Mouse (Mus musculus) erythroid progenitor cell, adult 5-6 weeks (primary cell): ENCODE data around the gene Hsd3b7. TPM values are rescaled to one million over a fixed set of nuclear protein-coding genes. Genes with fewer than 3 reads are reported as not detected.

Experiments
- ATAC-seq: replicated peaks from 2 replicates; pipeline ENCODE4 v1.8.0; 2016; ENCODE audit warnings: moderate number of reproducible peaks, mild to moderate bottlenecking, moderate TSS enrichment, inconsistent platforms; ENCODE audit not compliant: poor library complexity, low FRiP score, severe bottlenecking
- total RNA-seq, 2 experiments: library from RNA; stranded (forward) in 1 of 2; stranded (reverse) in 1 of 2; fragments of 150-400 nt in 1 of 2; fragments of 186-747, 209-891 nt in 1 of 2; gene quantifications; 2 replicates each; pipeline versions ENCODE4 v1.2.3 to v1.2.4; 2015 to 2017; ENCODE audit warnings: low replicate concordance in 2 of 2

Hsd3b7 gene
- total RNA-seq (2015; ENCODE audit: low replicate concordance) (5.8 TPM in 1 of 2 replicates, not detected in the other), total RNA-seq (2017; ENCODE audit: low replicate concordance) (2.6 and 3.5 TPM in 2 replicates)

DNA sequence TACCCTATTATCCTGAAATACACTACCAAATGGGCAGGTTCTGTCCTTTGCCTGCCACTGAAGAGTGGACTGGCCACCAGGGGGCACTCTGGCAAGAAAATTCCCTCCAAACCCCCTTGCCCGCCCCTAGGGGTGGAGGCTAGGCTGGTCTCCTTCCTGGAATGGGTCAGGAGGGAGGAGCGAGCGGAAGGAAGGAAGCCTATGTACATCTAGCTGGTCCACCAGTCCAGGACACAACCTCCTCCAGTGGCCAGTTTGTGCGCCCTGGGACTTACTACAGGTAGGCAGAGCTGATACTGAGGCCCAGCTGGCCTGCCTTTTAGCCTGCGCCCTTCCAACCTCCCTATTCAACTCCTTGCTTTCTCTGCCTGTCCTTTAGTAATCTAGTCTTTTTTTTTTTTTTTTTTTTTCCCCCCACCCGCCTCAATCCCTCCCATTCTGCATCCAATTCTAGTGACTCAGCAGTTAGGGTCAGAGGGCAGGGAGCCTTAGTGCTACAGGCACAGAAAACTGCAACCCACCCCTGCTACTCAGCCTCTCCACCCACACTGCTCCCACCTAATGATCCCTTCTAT lies at the start of gene Hsd3b7:
Hsd3b7 (plus strand) TSS at position 170 of the 575 bp plus-strand sequence.
- peak; percentile 58 for ATAC-seq

DNA sequence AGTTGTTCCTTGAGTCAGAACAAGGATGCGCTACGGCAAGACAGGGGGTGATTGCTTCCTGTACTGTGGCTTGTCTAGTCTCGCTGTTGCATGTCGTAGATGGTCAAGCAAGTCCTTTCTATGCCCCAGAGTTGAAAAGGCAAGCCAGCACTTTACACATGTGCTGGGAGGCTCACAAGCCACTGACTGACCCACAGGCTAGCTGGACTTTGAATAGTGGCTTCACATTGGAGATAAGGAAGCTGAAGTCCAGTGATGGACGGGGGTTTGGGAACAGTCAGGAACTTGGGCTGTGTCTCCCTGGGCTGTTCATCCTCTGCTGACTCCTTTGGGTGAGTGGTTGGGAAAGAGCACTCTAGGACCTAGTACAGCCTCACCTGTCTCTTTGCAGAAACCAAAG lies 48.8 kb upstream of the Hsd3b7 start:
- no peak for ATAC-seq

- ATAC-seq = no peak
Measured at GRCm38 (mm10) chr7:127752069-127752468, 48.3 kb upstream of the Hsd3b7 start.

- no peak for ATAC-seq
Measured at GRCm38 (mm10) chr7:127753158-127753557, 47.2 kb upstream of the Hsd3b7 start.

DNA sequence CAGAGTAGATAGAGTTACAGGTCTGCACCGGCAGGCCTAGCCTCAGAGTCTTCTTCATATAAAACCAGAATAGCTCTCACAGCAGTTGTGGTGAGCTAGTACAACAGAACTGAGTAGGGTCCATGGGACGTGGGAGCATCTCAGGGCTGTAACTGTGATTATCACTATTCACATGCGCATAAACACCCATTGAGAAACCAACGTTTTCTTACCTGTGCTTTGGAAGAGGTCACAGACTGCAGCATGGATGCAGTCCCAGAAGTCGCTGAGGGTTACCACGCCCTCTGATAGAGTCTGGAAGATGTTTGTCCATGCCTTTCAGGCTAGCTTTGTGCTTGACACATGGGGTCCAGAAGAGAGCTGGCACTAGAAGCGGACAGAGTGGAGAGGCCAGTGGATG lies 46.7 kb upstream of the Hsd3b7 start:
- no peak for ATAC-seq

- no peak for ATAC-seq
Measured at GRCm38 (mm10) chr7:127759716-127760115, 40.7 kb upstream of the Hsd3b7 start.

- no peak for ATAC-seq
Measured at GRCm38 (mm10) chr7:127760478-127760877, 39.9 kb upstream of the Hsd3b7 start.

GRCm38 (mm10) chr7:127761026-127761425 lies 39.4 kb upstream of the Hsd3b7 start:
- ATAC-seq = peak; percentile 94

DNA sequence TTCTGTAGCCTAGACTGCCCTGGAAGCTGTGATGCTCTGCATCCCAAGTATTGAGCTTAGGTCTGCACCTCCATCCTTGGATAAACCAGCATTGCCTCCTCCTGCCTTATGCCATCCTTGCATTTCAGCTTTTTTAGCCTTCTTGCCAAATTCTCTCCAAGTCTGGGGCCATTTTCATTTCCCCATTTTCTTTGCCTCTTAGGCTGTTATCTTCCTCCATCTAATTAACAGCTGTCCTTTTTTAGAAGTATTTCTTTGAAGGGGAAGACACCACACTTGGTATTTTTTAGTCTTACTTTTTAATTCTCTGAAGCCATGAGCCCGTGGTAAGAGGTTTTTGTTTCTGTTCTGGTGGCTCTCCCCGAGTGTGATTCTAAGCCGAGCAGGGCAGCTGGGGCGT lies 36.8 kb upstream of the Hsd3b7 start:
- ATAC-seq = no peak

DNA sequence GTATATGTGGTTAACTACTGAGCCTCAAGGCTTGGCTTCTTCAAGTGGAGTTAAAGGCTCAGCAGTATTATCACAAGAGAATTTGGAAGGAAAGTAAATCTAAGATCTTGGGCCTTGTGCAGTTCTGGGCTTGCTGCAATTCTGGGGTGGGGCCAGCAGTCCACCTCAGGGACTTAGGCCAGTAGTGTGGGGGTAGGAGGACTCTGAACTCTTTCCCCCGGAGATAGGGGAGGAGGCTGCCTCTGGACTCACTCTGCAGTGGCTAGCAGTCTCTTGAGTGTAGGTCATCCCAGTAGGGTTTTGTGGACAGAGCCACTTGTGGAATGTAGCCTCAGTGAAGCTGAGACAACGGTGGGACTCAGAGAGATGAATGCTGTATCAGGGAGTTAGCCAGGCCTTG lies 34.6 kb upstream of the Hsd3b7 start:
- ATAC-seq = no peak

GRCm38 (mm10) chr7:127766851-127767609 lies 33.4 kb upstream of the Hsd3b7 start:
- peak; percentile 88 for ATAC-seq

GRCm38 (mm10) chr7:127767671-127768345 lies 32.6 kb upstream of the Hsd3b7 start:
- peak; percentile 35 for ATAC-seq

GRCm38 (mm10) chr7:127768346-127768996 lies 31.9 kb upstream of the Hsd3b7 start:
- no peak for ATAC-seq

- ATAC-seq = no peak
Measured at GRCm38 (mm10) chr7:127768997-127769593, 31.3 kb upstream of the Hsd3b7 start.

DNA sequence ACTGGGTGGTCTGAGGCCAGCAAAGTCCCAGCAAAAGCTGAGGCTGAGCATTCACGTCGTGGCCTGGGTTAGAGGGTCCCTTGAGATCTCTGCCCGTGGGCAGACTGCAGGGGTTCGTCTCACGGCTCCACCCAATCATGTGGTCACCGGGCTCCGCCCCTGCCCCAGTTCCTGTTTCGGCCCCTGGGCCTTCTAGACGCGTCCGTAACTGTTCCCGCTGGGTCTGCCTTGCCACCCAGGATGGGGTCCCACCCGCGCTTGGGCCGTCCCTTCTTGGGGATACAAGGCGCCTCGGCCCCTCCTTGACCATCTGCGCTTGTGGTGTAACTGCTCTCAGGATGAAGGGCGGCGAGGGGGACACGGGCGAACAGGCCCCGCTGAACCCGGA lies 30.8 kb upstream of the Hsd3b7 start, which contains the start of gene Orai3:
Orai3 (plus strand) TSS at position 165 of the 388 bp plus-strand sequence.
- ATAC-seq = peak; percentile 27; the same call in 1 of the 2 replicates

- ATAC-seq = no peak; the same call in 1 of the 2 replicates
Measured at GRCm38 (mm10) chr7:127770039-127770905, 30.1 kb upstream of the Hsd3b7 start.

- no peak for ATAC-seq
Measured at GRCm38 (mm10) chr7:127771262-127771661, 29.1 kb upstream of the Hsd3b7 start.

DNA sequence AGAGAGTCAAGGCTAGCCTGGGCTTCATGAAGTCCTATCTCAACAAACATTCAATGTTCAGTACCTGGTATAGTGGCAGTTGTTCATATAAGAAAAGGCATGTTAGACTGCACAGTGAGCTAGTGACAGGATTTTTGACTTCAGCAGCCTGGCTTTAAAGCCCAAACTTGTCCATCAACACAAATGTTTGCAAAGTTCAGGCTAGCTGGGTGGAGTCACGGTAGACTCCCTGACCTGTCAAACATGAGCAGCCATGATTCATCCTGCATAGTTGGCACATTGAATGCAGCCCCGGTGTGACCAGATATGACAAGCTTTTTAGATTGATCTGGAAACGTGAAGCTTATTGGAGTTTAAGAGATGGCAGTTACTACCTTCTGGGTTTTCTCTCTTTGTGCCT lies 28.3 kb upstream of the Hsd3b7 start:
- ATAC-seq = no peak

- ATAC-seq = no peak
Measured at GRCm38 (mm10) chr7:127772557-127772956, 27.8 kb upstream of the Hsd3b7 start.
